Mouse (Mus musculus) ES-E14 (cell line): ENCODE data around the gene Tmem81. TPM values are rescaled to one million over a fixed set of nuclear protein-coding genes. Genes with fewer than 3 reads are reported as not detected.

Source experiments
- DNase-seq: peaks from one replicate; pipeline ENCODE4 v3.0.0-alpha.2; 2013; ENCODE audit warnings: low read depth, low spot score
- H3K27ac ChIP-seq: 2 replicates; pipeline ENCODE4 v1.5.1; 2012; ENCODE audit warnings: low read depth, mild to moderate bottlenecking, low read length, moderate library complexity, mixed read lengths; ENCODE audit not compliant: poor library complexity, insufficient read depth, severe bottlenecking
- H3K36me3 ChIP-seq: 2 replicates; pipeline ENCODE4 v1.6.1; 2012; ENCODE audit warnings: mild to moderate bottlenecking, low read length, moderate library complexity, mixed read lengths; ENCODE audit not compliant: control insufficient read depth, poor library complexity, insufficient read depth, severe bottlenecking
- H3K4me1 ChIP-seq, 2 experiments: fragments of 150-350 bp in 1 of 2; sonication (generic) in 1 of 2; 2 replicates each; pipeline ENCODE4 v1.6.1; 2012; ENCODE audit warnings: low read length in 2 of 2, mild to moderate bottlenecking in 1 of 2, mixed read lengths in 1 of 2; ENCODE audit not compliant: control insufficient read depth in 2 of 2, insufficient read depth in 2 of 2, poor library complexity in 1 of 2
- H3K4me3 ChIP-seq, 2 experiments: fragments of 150-350 bp in 1 of 2; sonication (generic) in 1 of 2; 2 replicates each; pipeline ENCODE4 v1.5.1; 2012; ENCODE audit warnings: low read length in 2 of 2, low read depth in 1 of 2, mild to moderate bottlenecking in 1 of 2, mixed read lengths in 1 of 2; ENCODE audit not compliant: insufficient read depth in 1 of 2, poor library complexity in 1 of 2, severe bottlenecking in 1 of 2
- H3K9ac ChIP-seq: 2 replicates; pipeline ENCODE4 v1.6.1; 2012; ENCODE audit warnings: low read depth, mild to moderate bottlenecking, low read length, mixed read lengths; ENCODE audit not compliant: poor library complexity, insufficient read depth, severe bottlenecking
- H3K9me3 ChIP-seq: fragments of 150-350 bp; sonication (generic); 2 replicates; pipeline ENCODE4 v1.6.1; 2012; ENCODE audit warnings: low read depth, mild to moderate bottlenecking, low read length; ENCODE audit not compliant: control insufficient read depth, insufficient read depth
- CHD2 ChIP-seq: IDR thresholded peaks from 2 replicates; pipeline ENCODE4 v1.6.1; 2014; ENCODE audit warnings: mild to moderate bottlenecking, low read depth, low read length, inconsistent platforms
- HCFC1 ChIP-seq: IDR thresholded peaks from 2 replicates; pipeline ENCODE4 v1.6.1; 2012; ENCODE audit warnings: low read length, inconsistent platforms, borderline replicate concordance; ENCODE audit not compliant: insufficient read depth
- MAFK ChIP-seq: IDR thresholded peaks from 2 replicates; pipeline ENCODE4 v1.6.1; 2014; ENCODE audit warnings: mild to moderate bottlenecking, low read depth, low read length, inconsistent platforms; ENCODE audit not compliant: insufficient read depth
- ZC3H11A ChIP-seq: IDR thresholded peaks from 2 replicates; pipeline ENCODE4 v1.6.1; 2012; ENCODE audit warnings: low read depth, mild to moderate bottlenecking, inconsistent platforms, low read length, borderline replicate concordance
- ZNF384 ChIP-seq: IDR thresholded peaks from 2 replicates; pipeline ENCODE4 v1.6.1; 2012; ENCODE audit warnings: low read depth, low read length, inconsistent platforms
- in situ Hi-C, 2 experiments: fragments of 600-800 bp; cut with MboI; formaldehyde crosslinking; loops; one replicate each; pipeline ENCODE4 v1.15.1; 2025; ENCODE audit warnings: low sequenced_read_pairs in 2 of 2, inconsistent platforms in 1 of 2; ENCODE audit not compliant: unreplicated experiment in 2 of 2
- total RNA-seq: library from RNA; depleted of rRNA; stranded (reverse); fragments of 300-350 nt; gene quantifications from 2 replicates; pipeline ENCODE4 v1.2.3, GENCODE M21; 2012

The Tmem81 gene
- total RNA-seq, 1 experiment, result 4.3 TPM

GRCm38 (mm10) chr1:132528071-132528470, 22.0 kb downstream of the Tmem81 start:
- H3K9me3 ChIP-seq, result no peaks in the 10 kb centered on the region
- no peak for DNase-seq
- in situ Hi-C loops, result loop anchor here (5.0 kb wide), 1 partner anchor 64 kb away; no protein-coding TSS in a partner anchor
- no peak for TF ChIP-seq HCFC1
- no peak for TF ChIP-seq MAFK
- no peak for TF ChIP-seq ZC3H11A
- no peak for TF ChIP-seq CHD2
- no peak for TF ChIP-seq ZNF384
- no peak overlapping the region for H3K9ac ChIP-seq
- no peak overlapping the region for H3K4me3 ChIP-seq
- H3K4me1 ChIP-seq, result peaks cover 1 to 12% of the 10 kb centered on the region in 2 experiments; a peak in 2 of 4 replicates
- no peaks in the 10 kb centered on the region; the same call in 1 of the 2 replicates for H3K36me3 ChIP-seq
- no peak overlapping the region for H3K27ac ChIP-seq

- Histone ChIP-seq H3K4me3 (no peak overlapping the region), H3K27ac (no peak overlapping the region), H3K9ac (no peak overlapping the region), H3K36me3 (no peaks in the 10 kb centered on the region; the same call in 1 of the 2 replicates), H3K9me3 (no peaks in the 10 kb centered on the region), H3K4me1 (peaks cover 1 to 16% of the 10 kb centered on the region in 2 experiments; a peak in 2 of 4 replicates)
- no peak for DNase-seq
- TF ChIP-seq HCFC1, result no peak
- TF ChIP-seq ZNF384, result no peak
- TF ChIP-seq ZC3H11A, result no peak
- TF ChIP-seq CHD2, result no peak
- in situ Hi-C loops, result loop anchor here (5.0 kb wide), 1 partner anchor 64 kb away; no protein-coding TSS in a partner anchor
Measured at GRCm38 (mm10) chr1:132528647-132529334, 22.8 kb downstream of the Tmem81 start.

- DNase-seq, result no peak
- Histone ChIP-seq H3K4me1 (peaks cover 1 to 19% of the 10 kb centered on the region in 2 experiments; a peak in 2 of 4 replicates), H3K9ac (0 out of 2 replicates have a peak overlapping the region, but pooled peaks have one; percentile 31), H3K27ac (no peak overlapping the region), H3K4me3 (no peak overlapping the region), H3K36me3 (no peaks in the 10 kb centered on the region), H3K9me3 (no peaks in the 10 kb centered on the region)
- in situ Hi-C loops, result no loop called here
- TF ChIP-seq HCFC1 (no peak), MAFK (no peak), ZNF384 (no peak), ZC3H11A (no peak), CHD2 (no peak)
Measured at GRCm38 (mm10) chr1:132530631-132531191, 24.7 kb downstream of the Tmem81 start.

GRCm38 (mm10) chr1:132532521-132532920, 26.5 kb downstream of the Tmem81 start:
- Histone ChIP-seq H3K4me1 (peaks cover 1 to 19% of the 10 kb centered on the region in 2 experiments; a peak in 2 of 4 replicates), H3K27ac (no peak overlapping the region), H3K4me3 (no peak overlapping the region), H3K36me3 (no peaks in the 10 kb centered on the region), H3K9ac (no peak overlapping the region), H3K9me3 (no peaks in the 10 kb centered on the region)
- DNase-seq, result no peak
- TF ChIP-seq MAFK (no peak), HCFC1 (no peak), ZNF384 (no peak), ZC3H11A (no peak), CHD2 (no peak)
- in situ Hi-C loops, result no loop called here
